Mouse (Mus musculus) hindbrain, embryonic 16.5 days (tissue): ENCODE data around the gene Serhl. TPM values are rescaled to one million over a fixed set of nuclear protein-coding genes. Genes with fewer than 3 reads are reported as not detected.
"Not testable (repeated sequence)": the region's sequence is repeated elsewhere in the genome, so short reads cannot be mapped to it uniquely, and the experiment has no call there.

Source experiments
- ATAC-seq: fragments of 200-750 bp; cut with Nextera tagmentation; 2 replicates; pipeline ENCODE4 v1.8.0; 2017; ENCODE audit warnings: moderate TSS enrichment, moderate library complexity
- H3K27ac ChIP-seq: fragments of 300-500 bp; sonication (generic); 2 replicates; pipeline ENCODE4 v1.5.1; 2014; ENCODE audit warnings: low read depth, mild to moderate bottlenecking, control low read depth, low read length, moderate library complexity
- H3K27me3 ChIP-seq: fragments of 300-500 bp; sonication (generic); replicated peaks from 2 replicates; pipeline ENCODE4 v1.6.1; 2014; ENCODE audit warnings: low read length; ENCODE audit not compliant: control insufficient read depth, insufficient read depth
- H3K36me3 ChIP-seq: fragments of 300-500 bp; sonication (generic); 2 replicates; pipeline ENCODE4 v1.6.1; 2014; ENCODE audit warnings: mild to moderate bottlenecking, low read length, moderate library complexity, mixed read lengths; ENCODE audit not compliant: control insufficient read depth, insufficient read depth
- H3K4me1 ChIP-seq: fragments of 300-500 bp; sonication (generic); 2 replicates; pipeline ENCODE4 v1.6.1; 2014; ENCODE audit warnings: low read depth, low read length; ENCODE audit not compliant: control insufficient read depth, insufficient read depth
- H3K4me2 ChIP-seq: fragments of 300-500 bp; sonication (generic); 2 replicates; pipeline ENCODE4 v1.6.1; 2014; ENCODE audit warnings: mild to moderate bottlenecking, low read length, control low read depth, moderate library complexity
- H3K4me3 ChIP-seq: fragments of 300-500 bp; sonication (generic); 2 replicates; pipeline ENCODE4 v1.5.1; 2014; ENCODE audit warnings: mild to moderate bottlenecking, low read length, control low read depth, moderate library complexity
- H3K9ac ChIP-seq: fragments of 300-500 bp; sonication (generic); 2 replicates; pipeline ENCODE4 v1.6.1; 2014; ENCODE audit warnings: low read depth, mild to moderate bottlenecking, control low read depth, low read length, moderate library complexity
- H3K9me3 ChIP-seq: fragments of 300-500 bp; sonication (generic); 2 replicates; pipeline ENCODE4 v1.6.1; 2014; ENCODE audit warnings: mild to moderate bottlenecking, low read length, moderate library complexity; ENCODE audit not compliant: control insufficient read depth
- WGBS: fragments of 180-500 bp; shearing (Covaris S2); extraction: QIAGEN DNeasy Blood & Tissue Kit; methylation state at CpG from one replicate; pipeline ENCODE4 v1.1.7; 2014; 5-methylcytosine and 5-hydroxymethylcytosine counted together
- polyA plus RNA-seq: library from polyadenylated mRNA; unstranded; fragments of >200 nt; fragmentation: Nextera tagmentation; extraction: Ambion mirVana; gene quantifications from 2 replicates; pipeline ENCODE4 v1.2.1, GENCODE M21; 2015

The Serhl gene
- polyA plus RNA-seq, 1 experiment from 2014 or later = 34.2 TPM

DNA sequence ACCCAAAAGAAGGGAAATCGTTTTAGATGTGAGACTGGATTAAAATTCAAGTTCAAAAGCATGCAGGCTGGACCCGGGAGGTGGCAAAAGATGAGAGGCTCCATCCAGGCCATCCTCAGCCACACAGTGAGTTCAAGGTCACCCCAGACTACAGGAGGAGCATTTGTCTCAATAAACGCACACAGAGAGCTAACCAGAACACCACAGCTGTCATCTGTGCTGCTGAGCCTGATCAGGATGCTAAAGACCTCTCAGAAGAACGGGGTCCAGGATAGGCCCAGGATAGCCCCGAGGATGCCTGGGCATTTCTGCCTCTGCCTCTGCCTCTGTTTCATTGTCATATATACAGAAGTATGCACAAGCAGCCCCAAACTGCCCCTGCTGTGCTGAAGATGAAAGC is 33.7 kb upstream of the Serhl start:
- Histone ChIP-seq H3K9me3 (no peaks in the 10 kb centered on the region), H3K27ac (peak overlapping the region; percentile 35; the same call in 1 of the 2 replicates), H3K9ac (0 out of 2 replicates have a peak overlapping the region, but pooled peaks have one; percentile 23), H3K4me3 (no peak overlapping the region), H3K4me1 (peaks cover 22% of the 10 kb centered on the region), H3K27me3 (no peaks in the 10 kb centered on the region), H3K36me3 (no peaks in the 10 kb centered on the region), H3K4me2 (no peak overlapping the region; the same call in 1 of the 2 replicates)
- WGBS = 28% methylated on average over 5 of the region's 5 CpGs
- ATAC-seq = no peak

DNA sequence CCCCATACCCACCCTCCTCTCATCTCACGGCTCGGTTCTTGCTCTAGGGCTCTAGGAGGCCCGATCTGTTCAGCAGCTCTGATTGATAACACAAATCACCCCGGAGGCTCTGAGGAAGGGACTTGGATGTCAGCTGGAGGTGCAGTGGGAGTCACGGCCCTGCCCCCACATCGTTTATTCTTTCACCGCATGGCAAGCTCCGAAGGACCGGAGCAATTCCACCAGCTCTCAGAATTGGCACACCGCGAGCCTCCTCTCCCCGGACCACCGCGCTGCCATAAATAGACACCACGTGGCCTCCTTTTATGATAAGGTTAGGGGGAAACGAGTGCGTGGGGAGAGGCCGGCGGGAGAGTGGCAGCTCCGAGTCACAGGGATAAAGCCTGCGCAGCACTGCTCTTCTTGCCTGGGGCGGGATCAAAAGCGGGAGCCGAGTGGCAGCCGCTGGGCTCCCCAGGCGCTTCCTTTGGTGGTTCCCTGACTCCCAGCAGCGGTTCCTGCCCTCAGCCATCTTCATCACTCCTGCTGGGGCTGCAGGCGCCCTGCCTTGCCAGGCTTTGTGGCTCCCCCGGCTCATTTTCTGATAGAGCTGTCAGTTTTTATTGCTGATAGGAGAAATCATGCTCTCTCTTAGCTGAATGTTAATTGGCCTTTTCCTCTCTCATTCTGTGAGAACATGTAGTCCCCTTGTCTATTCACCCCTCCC is 32.8 kb upstream of the Serhl start:
- H3K4me1 ChIP-seq = peaks cover 22% of the 10 kb centered on the region
- no peaks in the 10 kb centered on the region for H3K9me3 ChIP-seq
- H3K36me3 ChIP-seq = no peaks in the 10 kb centered on the region
- ATAC-seq = peak; percentile 84
- peak overlapping the region; percentile 37 for H3K4me3 ChIP-seq
- peak overlapping the region; percentile 63 for H3K4me2 ChIP-seq
- H3K27me3 ChIP-seq = no peaks in the 10 kb centered on the region
- peak overlapping the region; percentile 67 for H3K9ac ChIP-seq
- peak overlapping the region; percentile 85 for H3K27ac ChIP-seq
- 0% methylated on average over 29 of the region's 29 CpGs for WGBS

DNA sequence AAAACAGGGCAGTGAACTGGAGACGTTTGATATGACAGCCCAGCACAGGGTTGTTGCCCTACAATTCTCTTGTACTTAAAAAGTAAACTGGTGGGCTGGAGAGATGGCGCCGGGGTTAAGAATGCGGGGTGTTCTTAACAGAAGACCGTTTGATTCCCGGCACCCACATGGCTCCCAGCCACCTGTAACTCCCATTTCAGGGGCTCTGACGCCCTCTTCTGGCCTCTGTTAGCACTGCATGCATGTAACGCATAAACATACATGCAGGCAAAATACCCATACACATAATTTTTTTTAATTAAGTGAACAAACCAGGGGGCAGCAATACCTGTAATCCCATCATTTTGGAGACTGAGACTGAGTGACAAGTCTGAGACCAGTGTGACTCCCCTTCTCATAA is 31.8 kb upstream of the Serhl start:
- Histone ChIP-seq H3K27me3 (no peaks in the 10 kb centered on the region), H3K9ac (no peak overlapping the region), H3K9me3 (no peaks in the 10 kb centered on the region), H3K36me3 (no peaks in the 10 kb centered on the region), H3K4me3 (no peak overlapping the region), H3K4me2 (no peak overlapping the region), H3K4me1 (peaks cover 22% of the 10 kb centered on the region), H3K27ac (peak overlapping the region; percentile 85)
- ATAC-seq = no peak
- 68% methylated on average over 8 of the region's 8 CpGs for WGBS

DNA sequence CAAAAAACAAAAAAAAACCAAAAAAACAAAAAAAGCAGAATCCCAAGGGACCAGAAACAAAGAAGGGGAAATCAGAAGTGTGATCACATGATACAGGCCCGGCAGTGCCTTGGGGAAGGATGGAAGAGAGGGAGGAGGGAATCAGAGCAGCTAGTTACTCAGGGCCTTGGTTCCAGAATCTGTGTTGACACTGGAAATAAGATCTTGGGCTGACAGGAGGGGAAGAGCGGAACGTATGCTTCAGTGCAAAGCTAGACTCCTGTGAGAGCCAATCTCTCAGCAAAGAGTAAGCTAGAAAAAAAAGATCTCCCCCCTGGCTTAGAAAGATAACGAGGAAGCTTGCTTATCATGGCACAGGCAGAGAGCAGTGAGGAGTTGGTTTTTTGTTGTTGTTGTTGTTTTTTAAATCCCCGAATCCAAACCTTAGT is 30.1 kb upstream of the Serhl start:
- H3K4me2 ChIP-seq = no peak overlapping the region
- H3K4me3 ChIP-seq = no peak overlapping the region
- peaks cover 22% of the 10 kb centered on the region for H3K4me1 ChIP-seq
- H3K27ac ChIP-seq = no peak overlapping the region
- H3K9me3 ChIP-seq = no peaks in the 10 kb centered on the region
- 0 out of 2 replicates have a peak overlapping the region, but pooled peaks have one; percentile 9 for H3K9ac ChIP-seq
- H3K27me3 ChIP-seq = no peaks in the 10 kb centered on the region
- ATAC-seq = no peak
- WGBS = 30% methylated on average over 5 of the region's 5 CpGs
- H3K36me3 ChIP-seq = no peaks in the 10 kb centered on the region

DNA sequence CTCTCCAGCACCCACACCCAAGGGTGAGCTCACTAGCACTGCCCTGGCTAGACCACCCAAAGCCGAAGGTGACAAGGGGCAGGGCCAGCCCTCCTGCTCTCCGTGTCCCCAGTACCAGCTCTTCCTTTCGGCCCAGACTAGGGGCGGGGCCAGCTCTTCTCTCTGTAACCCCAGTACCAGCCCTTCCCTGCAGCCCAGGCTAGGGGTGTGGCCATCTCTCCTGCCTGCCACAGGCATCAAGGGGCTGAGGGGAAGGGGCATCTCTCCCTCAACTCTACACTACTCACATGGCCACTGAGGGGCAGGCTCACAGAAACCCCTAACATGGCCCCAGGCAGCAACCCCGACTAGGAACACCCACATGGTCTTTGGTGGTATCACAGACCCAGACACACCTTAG is 27.6 kb upstream of the Serhl start:
- H3K36me3 ChIP-seq = no peaks in the 10 kb centered on the region
- 15% methylated on average over 5 of the region's 5 CpGs for WGBS
- no peaks in the 10 kb centered on the region for H3K9me3 ChIP-seq
- no peaks in the 10 kb centered on the region for H3K27me3 ChIP-seq
- H3K4me2 ChIP-seq = no peak overlapping the region
- H3K4me3 ChIP-seq = no peak overlapping the region
- ATAC-seq = peak; percentile 38; the same call in 1 of the 2 replicates
- no peak overlapping the region for H3K27ac ChIP-seq
- H3K4me1 ChIP-seq = peaks cover 9% of the 10 kb centered on the region
- no peak overlapping the region for H3K9ac ChIP-seq

DNA sequence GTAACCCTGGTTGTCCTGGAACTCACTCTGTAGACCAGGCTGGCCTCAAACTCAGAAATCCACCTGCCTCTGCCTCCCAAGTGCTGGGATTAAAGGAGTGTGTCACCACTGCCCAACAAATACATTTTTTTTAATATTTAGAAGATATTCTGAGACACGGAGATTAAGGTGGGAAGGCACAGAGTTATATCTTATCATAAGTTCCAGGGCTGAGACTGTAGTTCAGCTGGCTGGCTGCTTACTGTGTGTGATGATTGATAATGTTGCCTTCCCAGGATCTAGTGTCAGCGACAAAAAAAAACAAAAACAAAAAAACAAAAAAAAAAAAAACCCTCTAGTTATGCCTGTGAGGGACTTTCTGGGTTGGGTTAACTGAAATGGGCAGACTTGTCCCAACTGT is 26.7 kb upstream of the Serhl start:
- not testable (repeated sequence) for H3K9ac ChIP-seq, H3K4me1 ChIP-seq, H3K4me3 ChIP-seq, ATAC-seq, H3K27ac ChIP-seq, H3K9me3 ChIP-seq, H3K27me3 ChIP-seq, H3K36me3 ChIP-seq, H3K4me2 ChIP-seq
- WGBS = 95% methylated on average over 2 of the region's 2 CpGs

DNA sequence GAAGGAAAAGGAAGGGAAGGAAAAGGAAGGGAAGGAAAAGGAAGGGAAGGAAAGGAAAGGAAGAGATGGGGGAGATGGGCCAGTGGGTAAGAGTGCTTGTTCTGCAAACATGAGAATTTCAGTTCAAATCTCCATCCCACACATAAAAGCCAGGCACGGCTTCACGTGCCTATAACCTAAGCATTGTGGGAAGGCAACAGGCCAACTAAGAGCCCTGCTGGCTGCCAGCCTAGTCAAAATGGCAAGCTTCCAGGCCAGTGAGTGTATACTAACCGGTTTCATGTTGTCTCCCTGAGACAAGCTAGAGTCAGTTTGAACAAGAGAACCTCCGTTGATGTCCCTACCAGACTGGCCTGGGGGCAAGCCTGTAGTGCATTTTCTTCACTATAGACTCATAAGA is 23.8 kb upstream of the Serhl start:
- Histone ChIP-seq H3K27ac (no peak overlapping the region), H3K4me3 (no peak overlapping the region), H3K9me3 (no peaks in the 10 kb centered on the region), H3K27me3 (no peaks in the 10 kb centered on the region), H3K9ac (no peak overlapping the region), H3K4me2 (no peak overlapping the region), H3K4me1 (no peaks in the 10 kb centered on the region; the same call in 1 of the 2 replicates), H3K36me3 (no peaks in the 10 kb centered on the region)
- 65% methylated on average over 4 of the region's 4 CpGs for WGBS
- no peak for ATAC-seq

DNA sequence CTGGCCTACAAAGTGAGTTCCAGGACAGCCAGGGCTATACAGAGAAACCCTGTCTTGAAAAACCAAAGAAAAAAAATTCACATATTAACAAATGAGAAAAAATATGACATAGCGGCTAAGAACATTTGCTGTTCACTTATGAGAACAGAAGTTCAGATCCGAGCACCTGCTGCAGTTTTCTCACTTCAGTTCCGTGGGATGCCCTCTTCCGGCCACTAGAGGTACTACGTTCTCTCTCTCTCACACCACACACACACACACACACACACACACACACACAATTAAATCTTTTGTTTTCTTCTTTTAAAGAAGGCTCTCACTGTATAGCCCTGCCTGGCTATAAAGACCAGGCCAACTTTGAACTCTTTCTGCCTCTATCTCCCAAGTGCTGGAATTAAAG is 21.0 kb upstream of the Serhl start:
- Histone ChIP-seq H3K4me1 (no peaks in the 10 kb centered on the region; the same call in 1 of the 2 replicates), H3K4me3 (no peak overlapping the region), H3K27me3 (no peaks in the 10 kb centered on the region), H3K9ac (no peak overlapping the region), H3K27ac (no peak overlapping the region), H3K36me3 (no peaks in the 10 kb centered on the region), H3K4me2 (no peak overlapping the region), H3K9me3 (no peaks in the 10 kb centered on the region)
- ATAC-seq = no peak
- 97% methylated on average over 5 of the region's 5 CpGs for WGBS

DNA sequence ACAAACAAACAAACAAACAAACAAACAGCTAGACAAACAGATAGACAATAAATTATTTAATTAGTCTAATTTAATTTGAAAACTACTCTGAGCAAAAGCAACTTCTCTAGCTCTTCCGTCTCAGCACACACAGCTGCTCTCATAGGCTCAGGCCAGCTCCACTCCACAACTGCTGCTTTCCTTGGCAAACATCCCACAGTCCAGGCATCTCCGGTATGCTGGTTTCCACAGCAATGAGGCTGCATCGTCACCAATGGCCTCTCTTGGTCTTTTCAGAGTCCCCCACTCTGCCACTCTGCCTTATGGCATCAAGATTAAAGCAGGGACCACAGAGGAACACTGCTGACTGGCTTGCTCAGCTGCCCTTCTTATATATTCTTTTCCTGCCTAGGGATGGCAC is 18.4 kb upstream of the Serhl start:
- Histone ChIP-seq H3K9me3 (no peaks in the 10 kb centered on the region), H3K9ac (no peak overlapping the region), H3K4me1 (no peaks in the 10 kb centered on the region; the same call in 1 of the 2 replicates), H3K4me3 (no peak overlapping the region), H3K4me2 (no peak overlapping the region), H3K27me3 (no peaks in the 10 kb centered on the region), H3K36me3 (no peaks in the 10 kb centered on the region), H3K27ac (no peak overlapping the region)
- 46% methylated on average over 3 of the region's 3 CpGs for WGBS
- peak; percentile 65; the same call in 1 of the 2 replicates for ATAC-seq
